Mouse (Mus musculus): ENCODE data around the gene Asb16.

The Asb16 gene

GRCm38 (mm10) chr11:102268520-102269244, at the start of gene Asb16:
TSS of gene Asb16 (plus strand) at chr11:102268743.
- no peak for DNase-seq (ENCODE audit: low read depth, low spot score)

DNA sequence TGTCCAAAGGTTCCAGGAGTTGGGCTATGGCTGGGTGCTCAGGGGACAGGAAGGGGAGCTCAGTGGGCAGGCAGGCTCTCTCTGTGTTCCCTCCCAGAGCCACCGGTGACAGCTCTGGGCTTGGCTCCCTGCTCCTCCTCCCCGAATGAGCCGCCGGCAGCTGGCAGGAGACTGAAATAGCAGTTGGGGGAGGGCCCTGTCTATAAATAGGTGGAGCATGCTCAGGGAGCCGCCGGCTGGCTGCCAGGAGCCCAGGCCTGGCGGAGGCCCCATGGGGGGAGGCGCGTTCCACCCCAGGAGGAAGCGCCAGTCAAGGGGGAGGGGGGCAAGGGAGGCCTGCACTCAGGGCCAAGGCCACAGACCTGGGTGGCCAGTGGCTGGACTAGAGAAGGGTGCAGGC, 49.8 kb upstream of the Asb16 start:
- peak; percentile 88 for DNase-seq (ENCODE audit: low read depth, low spot score)

- DNase-seq (ENCODE audit: low read depth, low spot score): no peak
Measured at GRCm38 (mm10) chr11:102219247-102219993, 49.1 kb upstream of the Asb16 start.

GRCm38 (mm10) chr11:102219994-102220346, 48.6 kb upstream of the Asb16 start:
- no peak for DNase-seq (ENCODE audit: low read depth, low spot score)

- DNase-seq (ENCODE audit: low read depth, low spot score): no peak
Measured at GRCm38 (mm10) chr11:102220451-102220850, 48.1 kb upstream of the Asb16 start.

GRCm38 (mm10) chr11:102221243-102221953, 47.1 kb upstream of the Asb16 start:
- no peak for DNase-seq (ENCODE audit: low read depth, low spot score)

- peak; percentile 69 for DNase-seq (ENCODE audit: low read depth, low spot score)
Measured at GRCm38 (mm10) chr11:102221954-102222351, 46.6 kb upstream of the Asb16 start.

- peak; percentile 81 for DNase-seq (ENCODE audit: low read depth, low spot score)
Measured at GRCm38 (mm10) chr11:102223166-102223565, 45.4 kb upstream of the Asb16 start.

GRCm38 (mm10) chr11:102224686-102225085, 43.9 kb upstream of the Asb16 start:
- DNase-seq (ENCODE audit: low read depth, low spot score): no peak

DNA sequence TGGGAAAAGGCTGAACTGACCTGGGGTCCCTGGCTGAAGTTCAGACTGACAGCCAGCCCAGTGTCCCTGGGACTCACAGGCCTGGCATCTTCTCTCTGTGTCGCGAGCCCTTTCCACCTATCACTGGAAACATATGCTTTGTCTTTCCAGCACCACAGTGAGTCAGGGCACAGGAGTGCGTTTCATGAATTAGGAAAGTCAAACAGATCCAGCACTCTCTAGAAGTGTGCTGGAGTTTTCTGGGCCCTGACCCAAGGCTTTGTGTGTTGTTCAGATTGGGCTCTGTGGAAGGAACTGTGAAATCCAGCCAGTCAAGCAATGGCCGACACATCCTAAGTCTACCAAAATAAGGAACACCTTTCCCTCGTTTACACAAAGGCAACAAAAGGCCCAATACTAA, 43.3 kb upstream of the Asb16 start:
- DNase-seq (ENCODE audit: low read depth, low spot score): no peak

DNA sequence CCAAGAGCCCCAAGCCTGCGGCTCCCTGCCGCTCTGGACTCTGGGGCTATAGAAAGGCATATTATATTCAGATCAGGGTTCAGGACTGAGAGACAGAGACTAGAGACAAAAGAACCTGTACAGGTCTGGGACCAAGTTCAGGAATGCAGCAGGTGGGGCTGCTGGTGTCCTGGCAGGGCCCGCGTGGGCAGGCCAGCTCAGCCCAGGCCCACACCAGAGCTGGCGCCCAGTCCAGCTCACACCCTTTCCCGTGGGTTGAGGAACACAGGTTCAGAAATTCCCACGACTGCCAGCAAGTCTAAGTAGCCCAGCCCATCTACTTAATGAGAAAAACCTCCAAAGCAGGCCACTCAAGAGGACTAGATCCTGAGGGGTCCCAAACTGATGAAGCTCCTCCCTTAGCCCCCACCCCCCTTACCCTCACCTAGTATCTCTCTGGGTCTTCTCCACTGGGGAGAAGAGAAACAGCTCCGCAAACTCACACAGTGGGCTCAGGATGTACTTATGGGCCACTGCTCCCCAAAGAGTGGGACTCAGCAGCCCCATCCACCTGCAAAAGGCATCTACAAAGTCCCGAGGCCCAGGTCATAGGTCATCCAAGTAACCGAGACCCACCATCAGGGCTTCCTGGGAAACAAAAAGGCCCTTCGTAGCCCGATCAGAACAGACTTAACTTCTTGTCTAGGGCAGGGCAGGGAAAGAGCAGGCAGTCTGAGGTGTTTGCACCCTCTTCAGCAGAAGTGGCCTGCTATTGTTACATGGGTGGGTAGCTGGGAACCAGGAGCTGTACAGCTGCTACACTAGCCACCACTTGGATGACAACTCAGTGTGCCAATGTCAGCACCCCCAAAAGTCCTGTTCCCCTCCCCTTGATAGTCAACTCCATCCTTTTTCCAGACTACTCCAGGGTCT, 42.2 kb upstream of the Asb16 start:
- DNase-seq (ENCODE audit: low read depth, low spot score): no peak

GRCm38 (mm10) chr11:102227270-102228190, 41.0 kb upstream of the Asb16 start:
- no peak for DNase-seq (ENCODE audit: low read depth, low spot score)

GRCm38 (mm10) chr11:102228191-102228545, 40.4 kb upstream of the Asb16 start:
- DNase-seq (ENCODE audit: low read depth, low spot score): no peak

DNA sequence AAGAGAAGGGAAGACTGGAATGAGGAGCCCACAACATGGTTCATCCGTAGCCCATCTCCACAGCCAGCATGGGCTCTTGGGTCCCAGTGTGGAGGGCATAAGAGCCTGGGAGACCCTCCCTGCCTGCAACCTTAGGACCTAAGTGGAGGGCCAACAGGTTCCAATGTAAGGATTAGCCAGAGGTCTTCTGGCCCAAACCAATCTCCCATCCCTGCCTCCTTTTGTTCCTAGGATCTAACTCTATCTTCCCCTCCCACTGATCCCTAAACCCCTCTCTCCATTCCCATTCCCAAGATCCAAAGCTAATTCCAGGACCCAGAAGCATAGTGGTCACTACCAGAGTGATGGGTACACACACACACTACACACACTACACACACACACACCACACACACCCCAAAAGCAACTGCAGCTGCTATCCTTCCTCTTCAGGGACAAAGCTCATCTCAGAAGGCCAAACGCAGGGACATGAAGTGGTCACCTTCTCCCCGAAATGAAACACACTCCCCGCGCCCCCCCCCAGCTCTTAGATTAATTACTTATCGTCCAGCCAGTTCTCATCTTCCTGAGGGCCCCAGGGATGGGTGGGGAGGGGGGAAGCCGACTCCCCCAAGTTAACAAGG, 39.8 kb upstream of the Asb16 start:
- no peak for DNase-seq (ENCODE audit: low read depth, low spot score)

DNA sequence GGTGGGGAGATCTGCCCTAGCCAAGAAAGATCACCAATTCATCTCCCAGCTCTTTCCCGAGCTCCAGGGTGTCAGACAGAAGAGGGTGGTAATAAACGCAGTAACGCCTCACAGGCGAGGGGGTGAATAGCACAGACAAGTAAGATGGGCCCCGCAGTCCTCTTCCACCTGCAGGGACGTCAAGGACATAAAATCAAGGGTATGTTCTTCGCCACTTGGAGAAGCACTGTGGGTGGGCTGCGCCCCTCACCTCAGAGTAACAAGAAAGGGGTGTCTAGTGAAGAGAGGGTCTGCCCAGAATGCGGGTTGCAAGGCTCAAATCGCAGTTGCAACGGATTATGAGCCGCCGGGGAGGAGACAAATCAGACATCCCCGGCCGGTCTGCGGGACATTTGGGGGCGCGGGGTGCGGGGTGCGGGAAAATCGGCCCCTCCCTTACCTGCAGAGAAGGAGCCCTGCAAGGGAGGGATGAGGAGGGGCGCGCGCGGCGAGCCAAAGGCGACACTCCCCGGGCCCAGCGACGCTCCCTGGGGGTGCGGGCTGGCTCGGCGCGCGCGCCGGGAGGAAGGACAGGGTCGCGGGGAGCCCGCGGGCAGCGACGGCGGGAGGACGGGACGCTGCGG, 39.1 kb upstream of the Asb16 start:
- DNase-seq (ENCODE audit: low read depth, low spot score): peak; percentile 46

GRCm38 (mm10) chr11:102230006-102230741, 38.4 kb upstream of the Asb16 start, which contains the start of gene Hdac5:
TSS of gene Hdac5 (minus strand) at chr11:102230166.
- peak; percentile 98 for DNase-seq (ENCODE audit: low read depth, low spot score)

DNA sequence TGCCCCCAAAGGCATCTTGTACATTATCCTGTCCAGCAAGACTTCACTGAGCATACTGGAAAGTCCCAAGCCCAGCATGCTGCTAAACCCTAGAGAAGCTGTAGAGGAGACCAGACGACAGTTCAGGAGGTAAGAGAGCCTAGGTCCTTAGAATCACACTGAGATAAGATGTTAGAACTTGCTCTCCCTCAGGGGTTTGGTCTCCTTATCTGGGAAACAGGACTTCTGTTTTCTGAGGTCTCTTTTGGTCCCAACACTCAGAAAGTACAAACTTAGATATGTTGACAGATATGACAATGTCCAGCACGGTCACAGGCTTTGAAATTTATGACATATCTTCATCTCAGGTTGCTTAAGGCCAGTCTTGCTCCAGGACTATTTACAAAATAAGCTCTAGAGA, 32.5 kb upstream of the Asb16 start:
- DNase-seq (ENCODE audit: low read depth, low spot score): no peak

- no peak for DNase-seq (ENCODE audit: low read depth, low spot score)
Measured at GRCm38 (mm10) chr11:102240636-102241035, 27.9 kb upstream of the Asb16 start.

DNA sequence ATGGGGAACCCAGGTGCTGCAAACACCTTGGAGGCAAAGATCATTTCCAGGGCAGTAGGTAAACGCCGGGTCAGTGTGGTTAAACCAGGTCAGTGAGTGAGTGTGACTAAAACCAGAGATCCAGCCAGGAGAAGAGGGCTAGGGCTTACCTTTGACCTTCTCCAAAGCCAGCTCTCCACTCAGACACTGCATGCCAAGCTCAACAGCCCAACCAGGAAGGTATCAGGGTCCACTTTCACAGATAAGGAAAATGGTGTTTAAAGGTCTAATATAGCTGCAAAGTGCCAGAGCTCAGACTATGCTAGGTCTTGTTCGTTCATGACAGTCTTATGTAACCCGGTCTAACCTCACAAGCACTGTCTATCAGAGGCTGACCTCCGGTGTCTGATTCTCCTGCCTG, 27.3 kb upstream of the Asb16 start:
- no peak for DNase-seq (ENCODE audit: low read depth, low spot score)
